Mouse (Mus musculus) effector memory CD4-positive, alpha-beta T cell, adult 5 months (primary cell): ENCODE data around the gene Sfxn3. TPM values are rescaled to one million over a fixed set of nuclear protein-coding genes. Genes with fewer than 3 reads are reported as not detected.

Source experiments
- polyA plus RNA-seq: library from polyadenylated mRNA; unstranded; fragments of 100-300 nt; shearing (Covaris generic); gene quantifications from one replicate; pipeline ENCODE4 v1.2.1, GENCODE M21; 2017

Gene Sfxn3
- 52.3 TPM for polyA plus RNA-seq

GRCm38 (mm10) chr19:45047417-45047934 lies at the start of gene Sfxn3:
TSS of gene Sfxn3 (plus strand) at chr19:45047503.

GRCm38 (mm10) chr19:45005444-45005843 lies 41.9 kb upstream of the Sfxn3 start, which contains the start of gene Twnk:
TSS of gene Twnk (plus strand) at chr19:45005663.

GRCm38 (mm10) chr19:45005957-45006712 lies 41.2 kb upstream of the Sfxn3 start, which contains the start of gene Mrpl43:
TSS of gene Mrpl43 (minus strand) at chr19:45006442.

DNA sequence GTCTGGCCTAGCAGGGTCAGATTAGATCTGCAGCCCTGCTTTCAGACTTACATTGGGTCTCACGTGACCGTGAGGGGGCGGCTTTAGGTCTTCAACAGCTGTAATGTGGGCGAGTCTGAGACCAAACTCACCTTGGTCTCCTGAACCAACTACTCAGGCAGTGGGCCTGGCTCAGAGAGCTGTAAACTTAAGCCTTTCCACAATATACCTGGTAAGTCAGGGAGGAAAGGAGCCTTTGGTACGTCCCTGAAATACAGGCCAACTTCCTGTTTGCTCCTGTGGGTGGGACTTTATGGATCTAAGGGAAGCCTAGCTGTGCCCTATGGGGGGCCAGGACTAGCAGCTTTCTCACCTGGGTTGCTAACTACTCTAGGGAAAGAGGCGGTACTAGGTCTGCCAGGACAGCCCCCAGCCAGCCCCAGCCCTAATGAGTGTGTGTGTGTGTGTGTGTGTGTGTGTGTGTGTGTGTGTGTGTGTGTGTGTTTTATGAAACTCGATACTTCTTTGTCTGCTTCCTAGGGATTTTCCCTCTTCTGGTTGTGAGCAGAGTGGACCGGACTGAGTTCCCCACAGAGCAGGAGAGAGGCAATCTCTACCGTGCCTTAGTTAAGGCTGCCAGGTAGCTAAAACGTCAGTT lies 32.9 kb upstream of the Sfxn3 start, which contains the start of gene Lzts2:
Gene Lzts2 (plus strand): TSS at position 80 of the 637 bp plus-strand sequence.

DNA sequence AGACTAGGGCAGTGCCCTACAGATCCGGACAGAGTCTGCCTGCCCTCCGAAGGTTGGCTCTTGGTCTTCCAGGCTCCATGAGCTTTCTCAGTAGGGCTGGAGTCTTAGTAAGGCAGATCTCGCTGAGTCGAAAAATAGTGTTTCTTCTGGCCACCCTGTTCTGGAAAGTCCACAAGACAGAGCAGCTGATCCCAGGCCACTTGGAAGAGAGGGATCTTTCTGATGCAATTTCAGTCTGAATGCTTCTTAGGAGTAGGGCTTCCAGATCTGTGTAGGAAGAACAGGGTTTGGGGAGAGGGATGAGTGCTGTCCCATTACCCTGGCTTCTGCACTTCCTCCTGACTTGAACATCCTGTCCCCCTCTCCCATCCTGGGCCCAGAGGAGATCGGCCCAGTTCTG lies 1.7 kb upstream of the Sfxn3 start, which contains the start of gene Pdzd7:
Gene Pdzd7 (minus strand): TSS at position 67 of the 400 bp plus-strand sequence.

DNA sequence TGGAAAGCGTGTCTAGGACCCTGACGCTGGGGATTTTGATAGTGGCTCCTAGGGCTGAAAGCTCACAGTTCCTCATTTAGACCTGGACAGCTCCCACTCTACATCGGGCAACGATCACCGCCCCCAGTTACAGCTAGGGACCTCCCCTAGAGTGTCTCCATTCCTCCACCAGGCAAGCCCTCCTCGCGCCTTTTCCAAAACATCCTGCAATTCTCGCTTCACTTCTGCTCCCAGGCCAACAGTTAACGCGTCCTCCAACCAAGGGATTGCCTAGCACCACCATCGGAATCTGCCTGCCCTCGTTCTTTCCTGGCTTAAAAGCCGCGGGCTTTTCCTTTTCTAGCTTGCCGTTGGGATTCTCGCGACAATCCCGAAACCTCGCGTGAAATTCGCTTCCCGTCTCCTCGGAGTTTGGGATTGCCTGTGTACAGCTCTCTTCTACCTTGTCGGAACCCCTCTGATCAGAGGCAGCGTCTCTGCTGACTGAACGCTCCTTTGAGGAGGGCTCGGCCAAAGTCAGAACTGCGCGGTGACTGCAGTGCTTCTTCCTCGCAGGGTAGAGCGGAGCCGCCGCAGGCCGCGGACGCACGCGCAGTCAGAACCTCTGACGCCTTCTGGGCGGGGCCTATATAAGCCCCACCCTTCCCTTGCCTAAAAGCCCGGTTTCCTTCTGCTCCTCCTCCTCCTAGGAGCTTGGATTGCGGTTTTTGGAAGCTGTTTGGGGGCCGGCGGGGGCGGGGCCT lies 27.4 kb downstream of the Sfxn3 start, which contains the start of gene Kazald1:
Gene Kazald1 (plus strand): TSS at position 662 of the 743 bp plus-strand sequence.

Other genes with a start within 250 kb of the Sfxn3 start
- 34.3 TPM for gene Slf2, start 116.4 kb upstream of the Sfxn3 start, polyA plus RNA-seq
- gene Sema4g, start 58.4 kb upstream of the Sfxn3 start, polyA plus RNA-seq: not detected
- gene Twnk, start 41.8 kb upstream of the Sfxn3 start, polyA plus RNA-seq: 7.0 TPM
- gene Mrpl43, start 41.1 kb upstream of the Sfxn3 start, polyA plus RNA-seq: 31.6 TPM
- gene Lzts2, start 33.1 kb upstream of the Sfxn3 start, polyA plus RNA-seq: 3.9 TPM
- not detected for gene Pdzd7, start 1.8 kb upstream of the Sfxn3 start, polyA plus RNA-seq
- gene Kazald1, start 27.7 kb downstream of the Sfxn3 start, polyA plus RNA-seq: 0.36 TPM
- gene Tlx1, start 103.2 kb downstream of the Sfxn3 start, polyA plus RNA-seq: not detected
- not detected for gene Lbx1, start 188.3 kb downstream of the Sfxn3 start, polyA plus RNA-seq